Mouse (Mus musculus) E14TG2a.4 (cell line): ENCODE results near the gene Sorcs1.

Experiments
- H3K27me3 ChIP-seq: 2 replicates; pipeline ENCODE4 v1.6.1; 2014; ENCODE audit warnings: low read length, control low read depth; ENCODE audit not compliant: insufficient read depth
- H3K36me3 ChIP-seq: 2 replicates; pipeline ENCODE4 v1.6.1; 2014; ENCODE audit warnings: low read length, control low read depth; ENCODE audit not compliant: insufficient read depth
- H3K4me1 ChIP-seq: replicated peaks from 2 replicates; pipeline ENCODE4 v1.6.1; 2014; ENCODE audit warnings: low read depth, low read length, control low read depth
- H3K4me3 ChIP-seq: replicated peaks from 2 replicates; pipeline ENCODE4 v1.5.1; 2014; ENCODE audit warnings: mild to moderate bottlenecking, low read length
- H3K9me3 ChIP-seq: 2 replicates; pipeline ENCODE4 v1.6.1; 2014; ENCODE audit warnings: low read length, control low read depth
- CTCF ChIP-seq: conservative IDR thresholded peaks from 2 replicates; pipeline ENCODE4 v1.5.1; 2014; ENCODE audit warnings: low read length
- NANOG ChIP-seq: IDR thresholded peaks from 2 replicates; pipeline ENCODE4 v1.6.1; 2014; ENCODE audit warnings: borderline replicate concordance, low read length, mixed read lengths
- POU5F1 ChIP-seq: IDR thresholded peaks from 2 replicates; pipeline ENCODE4 v1.6.1; 2014; ENCODE audit warnings: low read length, borderline replicate concordance

The Sorcs1 gene

DNA sequence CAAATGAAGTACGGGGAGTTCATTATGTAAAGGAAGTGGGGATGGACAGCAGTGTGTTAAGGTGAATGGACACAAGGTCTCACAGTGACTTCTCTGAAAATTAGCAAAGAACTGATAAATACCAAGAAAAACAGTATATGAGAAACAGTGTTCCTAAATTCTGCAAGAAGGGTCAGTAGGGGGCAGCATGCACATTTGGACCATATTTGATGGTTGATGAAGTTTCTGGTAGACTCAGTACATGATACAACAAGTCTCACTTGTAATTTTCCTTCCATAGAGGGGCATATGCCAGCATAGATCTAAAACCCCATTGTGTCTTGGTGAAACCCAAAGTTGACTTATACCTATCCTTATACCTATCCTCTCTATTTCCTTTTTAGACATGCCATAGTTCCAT lies 414.0 kb downstream of the Sorcs1 start:
- Histone ChIP-seq H3K27me3 (no peaks in the 10 kb centered on the region), H3K4me3 (no peak overlapping the region)
- TF ChIP-seq CTCF (peak; percentile 19; the same call in 1 of the 2 replicates), NANOG (no peak), POU5F1 (no peak)

DNA sequence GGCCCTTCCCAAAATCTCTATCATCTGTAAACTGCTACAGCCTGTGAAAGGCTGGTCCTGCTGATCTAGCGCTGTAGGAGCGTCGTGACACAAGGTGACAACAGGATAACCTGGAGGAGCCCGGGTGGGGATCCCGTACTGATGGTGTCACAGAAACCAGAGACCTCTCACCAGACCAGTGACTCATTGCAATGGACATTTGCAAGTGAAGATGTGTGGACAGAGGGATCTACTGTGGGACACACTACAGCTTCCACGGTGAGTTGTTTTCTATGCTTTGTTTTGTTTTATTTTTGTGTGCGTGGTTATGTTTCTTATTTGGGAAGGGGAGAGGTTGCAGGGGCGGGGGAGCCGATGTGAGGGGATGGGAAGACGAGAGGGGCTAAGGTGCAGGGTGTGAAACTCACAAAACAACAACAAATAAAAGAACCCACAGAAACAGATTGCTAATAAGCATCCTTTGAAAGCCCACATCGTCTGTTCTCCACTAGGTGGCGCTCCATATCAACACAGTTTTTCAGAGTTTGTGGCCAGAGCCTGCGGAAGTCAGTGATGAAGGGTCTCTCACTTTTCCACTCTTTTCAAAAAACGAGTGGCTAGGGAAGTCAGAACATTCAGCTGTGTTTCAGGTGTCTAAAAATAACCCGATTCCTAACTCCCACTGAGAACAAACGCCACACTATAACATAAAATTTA lies 419.6 kb downstream of the Sorcs1 start:
- no peaks in the 10 kb centered on the region for H3K36me3 ChIP-seq
- H3K27me3 ChIP-seq: no peaks in the 10 kb centered on the region
- TF ChIP-seq CTCF (peak; percentile 50), POU5F1 (no peak)
- H3K4me3 ChIP-seq: no peak overlapping the region
- H3K9me3 ChIP-seq: no peaks in the 10 kb centered on the region
- no peaks in the 10 kb centered on the region for H3K4me1 ChIP-seq

More for the DNA sequence above, 414.0 kb downstream of the Sorcs1 start:
- Histone ChIP-seq H3K4me1 (no peaks in the 10 kb centered on the region), H3K9me3 (no peaks in the 10 kb centered on the region), H3K36me3 (no peaks in the 10 kb centered on the region)

DNA sequence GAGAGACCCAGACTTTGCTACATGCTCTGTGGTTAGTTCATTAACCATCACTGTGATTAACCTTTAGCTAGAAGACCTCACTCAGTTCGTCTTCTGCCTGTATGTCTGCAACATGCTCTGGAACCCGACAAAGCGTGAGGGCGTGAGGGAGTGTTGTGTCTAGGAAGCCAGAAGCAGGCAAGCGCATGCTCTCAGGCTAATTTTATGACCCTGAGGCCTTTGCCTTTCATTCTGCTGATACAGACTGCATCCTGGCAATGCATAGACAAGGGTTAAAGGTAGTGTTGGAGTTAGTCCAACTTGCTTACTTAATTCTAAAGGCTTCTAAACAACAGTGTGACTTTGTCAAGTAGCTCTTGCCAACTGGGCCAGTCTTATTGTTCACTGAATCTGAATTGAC lies 458.0 kb downstream of the Sorcs1 start:
- H3K4me3 ChIP-seq: no peak overlapping the region
- H3K4me1 ChIP-seq: no peaks in the 10 kb centered on the region
- TF ChIP-seq POU5F1 (no peak), NANOG (no peak), CTCF (no peak)
- no peaks in the 10 kb centered on the region for H3K9me3 ChIP-seq
- no peaks in the 10 kb centered on the region for H3K27me3 ChIP-seq
- no peaks in the 10 kb centered on the region for H3K36me3 ChIP-seq

DNA sequence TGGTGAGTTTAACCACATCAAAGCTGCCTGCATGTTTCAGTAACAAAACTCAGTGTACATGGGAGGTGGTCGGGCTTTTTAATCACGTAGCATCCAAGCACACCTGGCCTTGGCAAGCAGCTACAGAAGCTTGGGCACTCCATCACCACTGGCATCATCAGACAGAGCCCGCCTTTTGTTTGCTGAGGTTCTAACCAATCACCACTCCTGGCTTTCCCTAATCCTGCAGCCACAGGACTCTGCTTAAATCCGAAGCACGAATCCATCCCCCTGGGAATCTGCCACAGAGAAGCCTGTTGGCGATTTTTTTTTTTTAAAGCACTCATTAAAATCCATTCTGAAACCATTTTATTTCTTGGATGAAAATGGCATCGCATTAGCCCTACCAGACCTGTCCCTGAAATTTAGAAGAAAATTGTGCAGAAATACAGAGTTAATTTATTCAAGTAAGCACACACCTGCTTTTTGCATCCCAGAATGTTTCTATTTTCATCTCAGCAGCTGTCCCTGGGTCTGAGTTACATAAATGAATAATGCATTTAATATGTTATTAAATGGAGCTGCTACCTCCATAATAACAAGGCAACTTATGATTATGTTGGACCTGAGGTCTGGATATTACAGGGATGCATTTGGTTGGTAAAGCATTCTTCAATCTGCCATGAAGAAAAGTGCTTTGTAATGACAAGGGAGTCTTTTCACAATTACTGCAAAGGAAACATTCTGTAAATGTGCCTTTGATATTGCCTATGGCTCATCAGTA lies 463.8 kb downstream of the Sorcs1 start:
- Histone ChIP-seq H3K27me3 (no peaks in the 10 kb centered on the region), H3K9me3 (no peaks in the 10 kb centered on the region), H3K36me3 (no peaks in the 10 kb centered on the region), H3K4me1 (no peaks in the 10 kb centered on the region), H3K4me3 (no peak overlapping the region)
- TF ChIP-seq NANOG (no peak), CTCF (no peak), POU5F1 (no peak)

DNA sequence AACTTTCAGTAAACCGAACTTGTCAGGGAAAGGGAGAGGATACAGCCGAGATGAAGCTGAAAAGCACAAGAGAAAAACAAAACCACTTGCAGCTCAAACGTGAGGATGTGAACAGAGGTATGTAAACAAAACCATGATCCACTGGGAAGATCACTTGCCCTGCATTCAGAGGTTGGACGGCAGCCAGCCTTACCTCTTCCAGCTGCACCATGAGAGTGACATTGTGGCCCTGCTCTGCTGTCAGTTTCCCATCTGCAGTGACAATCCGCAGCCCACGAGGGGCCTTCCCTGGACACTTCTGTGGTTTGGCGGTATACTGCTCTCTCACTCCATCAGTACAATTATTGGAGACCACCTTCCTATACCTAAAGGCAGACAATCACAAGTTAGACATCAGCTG lies 468.0 kb downstream of the Sorcs1 start:
- H3K4me1 ChIP-seq: no peaks in the 10 kb centered on the region
- TF ChIP-seq NANOG (no peak), CTCF (no peak), POU5F1 (no peak)
- H3K36me3 ChIP-seq: no peaks in the 10 kb centered on the region
- no peak overlapping the region for H3K4me3 ChIP-seq
- no peaks in the 10 kb centered on the region for H3K9me3 ChIP-seq
- no peaks in the 10 kb centered on the region for H3K27me3 ChIP-seq

DNA sequence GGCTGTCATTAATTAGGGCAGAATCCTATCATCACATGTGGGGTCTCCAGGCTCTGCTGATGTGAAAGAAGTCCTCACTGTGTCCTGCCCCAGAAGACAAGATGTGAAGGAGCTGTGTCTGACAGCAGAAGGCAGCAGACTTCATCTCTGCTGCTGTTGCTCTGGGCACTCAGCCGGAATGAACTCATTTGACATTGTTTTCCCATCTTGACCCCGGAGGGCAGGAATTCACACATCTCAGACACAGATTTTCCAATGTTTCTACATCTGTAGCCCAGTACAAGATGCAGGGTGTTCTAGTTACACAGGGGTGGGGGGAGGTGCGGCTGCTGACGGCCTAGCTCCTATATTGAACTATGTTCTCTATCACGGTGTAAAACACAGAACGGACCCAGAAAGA lies 474.1 kb downstream of the Sorcs1 start:
- no peaks in the 10 kb centered on the region for H3K36me3 ChIP-seq
- no peak overlapping the region for H3K4me3 ChIP-seq
- TF ChIP-seq CTCF (no peak), POU5F1 (no peak), NANOG (no peak)
- H3K4me1 ChIP-seq: no peaks in the 10 kb centered on the region
- H3K27me3 ChIP-seq: no peaks in the 10 kb centered on the region
- H3K9me3 ChIP-seq: no peaks in the 10 kb centered on the region

DNA sequence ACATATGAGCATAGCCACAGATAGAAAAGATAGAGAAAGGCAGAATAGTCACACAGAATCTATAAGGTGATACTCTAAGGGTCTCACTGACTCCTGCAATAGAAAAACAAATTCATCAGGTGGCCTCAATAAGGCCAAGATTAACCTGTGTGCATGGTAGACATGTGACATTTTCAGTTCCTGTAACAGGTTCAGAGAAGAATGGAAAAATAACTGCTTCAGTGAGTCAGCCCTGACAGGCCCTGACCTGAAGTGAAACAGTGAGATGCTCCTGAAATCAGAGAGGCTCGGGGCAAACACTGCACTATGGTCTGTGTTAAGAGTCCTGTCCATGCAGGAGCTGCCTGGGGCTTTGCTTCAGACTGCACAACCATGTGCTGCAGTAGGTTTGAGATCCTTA lies 481.9 kb downstream of the Sorcs1 start:
- H3K4me3 ChIP-seq: no peak overlapping the region
- no peaks in the 10 kb centered on the region for H3K36me3 ChIP-seq
- TF ChIP-seq CTCF (no peak), NANOG (no peak), POU5F1 (no peak)
- H3K9me3 ChIP-seq: no peaks in the 10 kb centered on the region
- no peaks in the 10 kb centered on the region for H3K4me1 ChIP-seq
- no peaks in the 10 kb centered on the region for H3K27me3 ChIP-seq

DNA sequence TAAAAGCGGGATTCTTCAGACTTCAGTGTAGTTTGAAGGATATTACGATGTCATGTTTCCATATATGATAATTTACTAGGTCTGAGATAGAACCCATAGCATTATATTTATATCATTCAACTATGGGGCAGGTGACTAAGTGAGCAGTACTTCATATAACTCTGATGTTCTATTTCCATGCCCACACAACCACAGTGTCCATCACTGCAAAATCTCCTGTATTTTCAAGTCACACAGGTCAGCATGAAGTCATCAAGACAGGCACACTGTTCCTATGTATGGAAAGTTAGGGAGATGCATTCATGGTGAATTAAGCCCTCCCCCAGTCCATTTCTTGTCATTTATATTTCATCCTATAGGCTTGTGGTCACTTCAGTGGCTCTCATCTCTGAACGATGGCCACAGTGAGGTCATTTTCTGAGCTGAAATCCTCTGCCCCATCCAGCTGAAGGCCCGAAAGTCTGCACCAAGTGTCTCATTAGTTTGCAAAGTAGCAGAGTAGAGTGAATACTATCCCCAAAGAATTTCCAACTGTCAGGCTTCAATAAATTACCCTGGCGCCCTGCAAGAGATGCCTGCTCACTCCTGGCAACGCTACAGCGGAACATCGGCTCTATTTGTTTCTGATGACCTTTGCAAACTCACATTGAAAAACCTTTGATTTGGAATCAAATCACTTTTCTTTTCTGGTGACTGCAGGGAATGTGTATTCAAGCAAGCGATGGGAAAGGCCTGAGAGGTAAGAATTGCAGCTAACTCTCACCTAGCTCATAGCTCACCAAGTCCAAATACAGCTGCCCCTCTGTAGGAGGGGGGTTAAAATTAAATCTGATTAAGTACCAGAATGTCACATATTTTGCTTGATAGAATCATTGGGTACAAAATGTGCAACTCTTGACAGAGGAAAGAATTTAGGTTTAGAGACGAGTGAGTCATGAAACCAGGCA lies 492.4 kb downstream of the Sorcs1 start:
- no peaks in the 10 kb centered on the region for H3K36me3 ChIP-seq
- no peak overlapping the region for H3K4me3 ChIP-seq
- peaks cover 18% of the 10 kb centered on the region for H3K27me3 ChIP-seq
- H3K9me3 ChIP-seq: no peaks in the 10 kb centered on the region
- no peaks in the 10 kb centered on the region; the same call in 1 of the 2 replicates for H3K4me1 ChIP-seq
- TF ChIP-seq CTCF (no peak), POU5F1 (no peak), NANOG (no peak)
